Mouse (Mus musculus) olfactory bulb, adult 2 months (tissue): ENCODE data around the gene Prkg1.

Experiments used
- CTCF ChIP-seq: fragments of 200-500 bp; IDR thresholded peaks from 2 replicates; pipeline ENCODE4 v1.5.1; 2012; ENCODE audit warnings: low read depth, mild to moderate bottlenecking, low read length, moderate library complexity; ENCODE audit not compliant: insufficient read depth
- POLR2A ChIP-seq: fragments of 200-500 bp; IDR thresholded peaks from 2 replicates; pipeline ENCODE4 v1.6.1; 2012; ENCODE audit warnings: mild to moderate bottlenecking, low read depth, low read length, moderate library complexity; ENCODE audit not compliant: insufficient read depth

DNA sequence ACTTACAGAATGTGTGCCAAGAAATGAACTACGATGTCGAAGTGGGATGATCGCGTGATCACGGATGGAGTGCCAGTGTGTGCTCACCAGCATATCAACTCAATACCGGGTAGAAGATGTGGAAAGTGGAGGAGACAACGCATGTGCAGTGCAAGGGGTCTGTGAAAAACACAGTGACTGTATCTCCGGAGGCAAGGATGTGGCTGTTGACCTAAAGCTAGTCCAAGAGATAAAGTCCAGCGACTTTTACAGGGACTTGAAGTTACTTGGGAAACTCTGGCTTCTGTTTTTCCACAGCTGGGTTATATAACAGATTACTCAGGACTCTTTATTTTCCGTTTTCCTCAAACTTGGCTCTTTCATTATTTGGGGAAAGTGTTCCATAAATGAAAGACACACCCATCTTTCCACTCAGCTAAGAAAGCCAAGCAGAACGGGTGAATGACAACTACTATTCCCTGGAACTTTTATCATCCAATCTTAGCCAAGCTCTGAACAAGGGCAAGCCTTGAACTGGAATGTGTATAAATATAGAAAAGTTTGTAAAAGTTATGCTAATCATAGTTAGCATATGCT lies 699.5 kb downstream of the Prkg1 start:
- no peak for TF ChIP-seq CTCF
- TF ChIP-seq POLR2A = no peak
